Mouse (Mus musculus): ENCODE measurements at regions not wholly inside any gene's neighbourhood (a gene's known extent, or its start where the extent isn't known, plus 50 kb on each side); places are given as distances from the start of the nearest gene placed in this dataset.

GRCm38 (mm10) chr3:103465132-103465690 is 109.8 kb upstream of the Syt6 start:
- DNase-seq = peak in 1 of 2 experiments; percentile 13

DNA sequence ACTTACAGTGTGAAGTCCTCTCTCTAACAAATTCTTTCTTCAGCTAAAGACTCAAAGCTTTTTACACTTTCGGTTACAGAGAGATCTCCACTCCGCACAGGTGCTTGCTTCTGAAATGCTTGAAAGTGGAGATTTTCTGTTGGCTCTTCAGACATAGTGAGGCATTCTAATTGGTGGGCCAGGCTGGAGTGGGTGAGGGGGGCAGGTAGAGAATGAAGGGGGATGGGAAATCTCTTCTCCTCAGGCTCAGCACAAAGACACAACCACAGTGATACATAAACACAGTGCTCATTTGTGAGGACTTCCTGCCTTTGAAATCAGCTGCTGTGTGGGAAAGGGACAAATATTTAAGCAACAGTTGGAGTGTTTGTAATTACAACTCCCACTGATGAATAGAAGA is 109.1 kb upstream of the Syt6 start:
- DNase-seq = peak; percentile 11 to 55

DNA sequence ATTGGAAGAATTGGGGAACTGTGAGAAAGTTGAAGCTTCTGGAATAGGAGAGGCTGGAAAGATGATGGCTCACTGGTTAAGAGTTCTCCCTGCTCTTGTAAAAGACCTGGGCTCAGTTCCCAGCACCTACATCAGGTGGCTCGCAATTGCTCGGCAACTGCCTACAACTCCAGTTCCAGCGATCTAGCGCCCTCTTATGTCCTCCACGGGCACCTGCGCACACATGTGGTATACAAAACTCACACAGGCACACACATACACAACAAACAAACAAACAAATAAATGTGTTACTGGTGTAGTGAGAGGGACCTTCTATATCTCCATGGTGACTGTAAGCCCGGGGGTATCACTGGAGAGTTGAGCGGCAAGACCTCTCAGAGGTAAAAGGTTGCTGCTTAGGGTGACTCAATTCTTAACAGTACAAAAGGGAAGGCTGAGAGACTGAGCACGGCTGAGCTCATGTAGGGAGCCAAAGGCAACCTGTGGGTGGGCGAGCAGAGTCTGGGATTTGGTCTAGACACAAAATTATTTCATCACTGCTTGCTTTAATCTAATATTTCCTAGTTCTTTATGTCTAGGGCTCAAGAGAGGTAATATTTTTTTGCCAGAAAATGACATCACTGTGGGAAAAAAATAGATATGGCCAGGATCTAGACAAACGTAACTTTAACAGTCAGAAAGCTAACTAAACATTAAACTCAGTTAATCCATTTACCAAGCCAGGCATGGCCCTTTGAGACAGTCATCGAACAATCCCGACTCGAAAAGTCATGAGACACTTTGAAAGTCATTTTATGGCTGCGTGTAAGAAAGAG is 104.2 kb upstream of the Syt6 start:
- DNase-seq = no peak

- no peak for DNase-seq
These were observed 102.4 kb upstream of the Syt6 start for GRCm38 (mm10) chr3:103472598-103472997.

- DNase-seq = no peak
These were observed 101.7 kb upstream of the Syt6 start for GRCm38 (mm10) chr3:103473336-103473735.

GRCm38 (mm10) chr3:103479845-103480543 is 95.0 kb upstream of the Syt6 start:
- no peak for DNase-seq

DNA sequence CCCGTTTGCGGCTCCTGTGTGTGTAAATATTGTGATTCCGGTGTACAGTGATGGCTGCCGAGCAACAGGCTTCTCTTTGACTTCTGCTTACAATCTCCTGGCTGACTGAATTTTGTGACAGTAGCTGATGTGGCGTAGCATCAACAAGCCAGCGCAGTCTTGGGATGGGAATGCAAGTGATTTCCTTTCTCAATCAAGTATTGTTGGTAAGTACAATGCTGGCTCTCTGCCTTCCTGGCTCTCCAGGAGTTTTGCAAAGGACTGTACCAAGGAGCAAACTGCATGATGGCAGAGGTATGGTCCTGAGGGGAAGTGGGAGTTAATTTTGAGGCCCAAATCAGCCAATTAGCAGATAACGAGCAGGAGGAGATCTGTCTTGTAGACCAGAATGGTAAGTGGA is 94.4 kb upstream of the Syt6 start:
- no peak for DNase-seq

- no peak for DNase-seq
These were observed 91.7 kb upstream of the Syt6 start for GRCm38 (mm10) chr3:103483316-103483715.

GRCm38 (mm10) chr3:103483762-103484161 is 91.3 kb upstream of the Syt6 start:
- DNase-seq = no peak

DNA sequence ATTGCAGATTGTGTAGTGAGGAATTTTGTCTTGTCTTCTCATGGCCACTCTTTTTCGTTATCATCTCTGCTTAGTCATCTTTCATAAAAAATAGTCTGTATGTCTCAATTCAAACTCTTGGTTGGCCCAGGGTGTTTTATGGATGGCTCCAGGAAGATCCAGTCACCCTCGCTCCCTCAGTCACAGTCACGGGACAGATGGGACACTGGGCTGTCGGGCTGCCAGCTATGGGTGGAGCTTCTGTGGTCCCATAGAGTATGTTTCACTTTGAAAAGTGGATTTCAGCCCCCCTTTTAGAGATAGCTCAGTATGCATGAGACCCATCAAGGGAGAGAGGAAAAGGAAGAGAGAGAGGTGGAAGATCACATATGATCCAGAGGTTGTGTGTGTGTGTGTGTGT is 85.2 kb upstream of the Syt6 start:
- DNase-seq = no peak

GRCm38 (mm10) chr3:103490966-103491365 is 84.1 kb upstream of the Syt6 start:
- no peak for DNase-seq

DNA sequence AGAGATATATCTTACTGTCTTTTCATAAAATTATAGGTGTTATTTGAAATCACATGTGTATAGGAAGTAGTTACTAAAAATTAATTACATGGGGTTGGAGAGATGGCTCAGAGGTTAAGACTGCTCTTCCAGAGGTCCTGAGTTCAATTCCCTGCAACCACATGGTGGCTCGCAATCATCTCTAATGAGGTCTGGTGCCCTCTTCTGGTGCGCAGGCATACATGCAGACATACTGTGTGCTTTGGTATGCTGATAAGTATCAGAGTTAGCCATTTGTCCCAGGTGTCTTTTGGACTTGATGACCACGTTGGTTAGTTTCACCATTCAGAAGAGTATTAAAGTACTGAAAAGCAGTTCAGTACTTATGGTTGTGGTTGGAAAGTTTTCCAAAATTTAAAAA is 82.8 kb upstream of the Syt6 start:
- DNase-seq = no peak

DNA sequence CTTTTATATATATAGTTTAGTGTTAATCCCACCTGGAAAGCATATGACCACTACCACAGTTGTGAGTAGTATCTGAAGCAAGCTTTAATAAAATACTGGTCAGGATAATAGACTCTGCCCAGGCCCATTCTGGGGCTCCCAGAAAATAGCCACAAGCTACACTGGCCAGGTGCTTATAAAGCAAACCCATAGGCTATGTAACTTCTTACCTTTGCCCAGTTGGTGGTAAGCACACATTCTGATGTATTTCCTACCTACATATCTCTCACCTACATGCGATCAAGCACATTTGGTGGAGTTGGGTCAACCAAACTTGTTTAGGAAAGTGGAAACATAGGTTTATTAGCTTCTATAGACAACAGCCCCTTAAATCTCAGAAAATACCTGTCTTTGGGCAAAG is 81.4 kb upstream of the Syt6 start:
- DNase-seq = no peak

DNA sequence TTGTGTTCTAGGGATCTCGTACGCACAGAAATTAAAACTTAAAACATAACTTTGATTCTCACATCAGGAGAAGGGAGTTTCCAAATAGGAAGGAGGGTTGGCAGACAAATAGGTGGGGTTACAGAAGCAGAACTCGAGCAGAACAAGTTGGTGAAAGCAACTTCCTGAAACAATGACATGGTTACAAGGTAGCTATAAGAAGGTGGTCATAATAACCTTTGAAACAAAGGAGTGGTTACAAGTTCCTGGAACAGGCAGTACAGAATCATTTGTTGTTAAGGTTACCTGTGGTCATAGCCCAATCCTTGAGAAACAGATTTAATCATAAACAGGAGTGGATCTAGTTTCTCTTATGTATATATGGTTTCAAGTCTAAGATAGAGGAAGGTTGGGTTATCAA is 81.0 kb upstream of the Syt6 start:
- no peak for DNase-seq

DNA sequence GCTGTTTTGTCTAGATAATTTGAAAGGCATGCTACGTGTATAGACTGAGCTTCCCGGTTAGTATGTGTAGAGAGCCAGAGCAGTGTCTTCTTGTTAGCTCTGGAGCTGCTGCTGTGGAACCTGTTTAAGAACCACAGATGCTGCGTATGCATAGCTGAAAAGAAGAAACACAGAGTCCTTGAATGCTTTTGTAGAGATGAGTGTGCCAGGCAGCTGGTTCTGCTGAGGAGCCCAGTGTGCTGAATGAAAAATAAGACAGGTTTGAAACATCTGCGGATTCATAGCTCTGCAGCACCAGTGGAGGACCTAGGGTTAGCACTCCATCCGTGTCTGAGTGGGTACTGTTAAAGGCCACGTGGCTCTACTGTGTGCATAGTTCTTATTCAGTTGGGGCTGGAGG is 78.9 kb upstream of the Syt6 start:
- DNase-seq = no peak

GRCm38 (mm10) chr3:103496683-103497082 is 78.3 kb upstream of the Syt6 start:
- no peak for DNase-seq

DNA sequence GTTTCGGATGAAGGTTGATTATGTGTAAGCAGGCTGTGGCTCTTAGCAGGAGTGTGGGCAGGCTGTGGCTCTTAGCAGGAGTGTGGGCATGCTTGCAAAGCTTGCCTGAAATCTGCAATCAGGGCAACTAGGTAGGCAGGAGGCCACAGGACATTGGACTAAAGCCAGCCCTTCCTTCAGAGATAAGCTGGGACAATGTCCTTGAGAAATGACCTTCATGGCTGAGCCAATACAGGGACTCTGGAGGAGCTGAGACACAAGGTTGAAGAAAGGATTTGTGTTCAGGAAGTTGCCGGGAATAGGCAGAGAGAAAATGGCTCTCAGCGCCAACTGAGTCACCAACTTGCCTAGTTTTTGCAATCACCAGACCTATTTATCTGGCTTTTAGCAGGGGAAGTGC is 77.3 kb upstream of the Syt6 start:
- no peak for DNase-seq

GRCm38 (mm10) chr3:103498458-103498857 is 76.6 kb upstream of the Syt6 start:
- no peak for DNase-seq

- no peak for DNase-seq
These were observed 75.2 kb upstream of the Syt6 start for GRCm38 (mm10) chr3:103499801-103500200.

DNA sequence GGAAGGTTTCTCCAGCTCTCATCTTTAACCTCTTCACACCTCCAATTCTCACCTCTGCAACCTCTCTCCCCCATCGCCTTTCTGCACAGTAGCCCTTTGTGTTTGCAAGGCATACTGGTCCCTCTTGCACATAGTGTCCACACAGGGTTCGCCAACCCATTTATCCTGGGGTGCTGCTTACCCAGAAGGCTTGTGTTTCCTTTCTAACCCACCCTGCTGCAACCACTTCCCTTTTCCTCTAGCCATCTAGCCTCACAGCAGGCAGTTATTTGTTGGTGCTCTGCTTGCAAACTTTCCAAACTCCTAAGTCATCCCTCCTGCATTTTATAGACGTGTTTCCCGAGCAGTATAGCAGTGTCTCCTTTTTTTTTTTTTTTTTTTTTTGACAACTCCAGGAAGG is 74.7 kb upstream of the Syt6 start:
- peak in 1 of 2 experiments; percentile 10 for DNase-seq

DNA sequence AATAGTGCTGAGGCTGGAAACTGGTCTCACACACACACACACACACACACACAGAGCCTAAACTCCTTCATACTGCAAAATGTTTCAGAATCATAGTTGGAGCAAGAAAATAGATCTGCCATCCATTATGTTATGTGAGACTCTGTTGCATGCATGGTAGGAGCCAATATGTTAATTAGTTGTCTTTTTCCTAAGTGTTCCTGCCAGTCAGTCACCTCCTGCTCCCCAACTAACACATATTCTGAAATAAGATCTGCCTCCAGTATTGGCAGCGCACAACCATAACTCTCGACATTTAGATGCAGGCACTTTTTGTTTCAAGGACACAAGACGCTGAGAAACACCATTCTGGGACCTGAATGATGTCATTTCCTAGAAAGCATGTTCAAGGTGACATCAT is 70.9 kb upstream of the Syt6 start:
- DNase-seq = no peak

DNA sequence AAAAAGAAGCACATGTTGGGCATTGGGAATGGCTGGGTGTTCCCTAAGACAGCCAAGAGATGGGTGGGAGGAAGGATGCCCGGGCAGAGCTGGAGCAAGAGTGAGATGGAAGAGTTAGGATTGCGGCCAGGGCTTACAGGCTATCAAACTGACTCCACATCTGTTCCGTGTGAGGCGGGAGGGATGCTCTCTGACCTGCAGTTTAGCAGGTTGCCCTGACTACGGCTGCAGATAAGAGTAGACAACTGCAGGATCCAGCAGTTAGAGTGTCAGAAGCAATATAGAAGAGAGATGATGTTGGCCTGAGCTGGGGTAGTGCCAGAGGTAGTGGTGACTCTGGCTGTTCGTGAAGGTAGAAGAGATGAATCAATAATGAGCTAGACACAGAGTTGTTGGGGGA is 61.6 kb upstream of the Syt6 start:
- DNase-seq = no peak

GRCm38 (mm10) chr3:103514061-103514460 is 61.0 kb upstream of the Syt6 start:
- no peak for DNase-seq

- DNase-seq = no peak
These were observed 59.1 kb upstream of the Syt6 start for GRCm38 (mm10) chr3:103515946-103516345.
